Mouse (Mus musculus) testis, adult 2 months (tissue): ENCODE data around the gene Ralgps1. TPM values are rescaled to one million over a fixed set of nuclear protein-coding genes. Genes with fewer than 3 reads are reported as not detected.

Experiments
- H3K27ac ChIP-seq: fragments of 200-500 bp; 2 replicates; pipeline ENCODE4 v1.5.1; 2012; ENCODE audit warnings: low read depth, low read length; ENCODE audit not compliant: control insufficient read depth, insufficient read depth
- H3K27me3 ChIP-seq: fragments of 200-500 bp; 2 replicates; pipeline ENCODE4 v1.6.1; 2012; ENCODE audit warnings: mild to moderate bottlenecking, low read length, moderate library complexity; ENCODE audit not compliant: control insufficient read depth, insufficient read depth
- H3K36me3 ChIP-seq: fragments of 200-500 bp; 2 replicates; pipeline ENCODE4 v1.6.1; 2012; ENCODE audit warnings: mild to moderate bottlenecking, low read length; ENCODE audit not compliant: control insufficient read depth, insufficient read depth
- H3K4me1 ChIP-seq: fragments of 200-500 bp; 2 replicates; pipeline ENCODE4 v1.6.1; 2012; ENCODE audit warnings: low read length; ENCODE audit not compliant: control insufficient read depth, insufficient read depth
- H3K4me3 ChIP-seq: fragments of 200-500 bp; 2 replicates; pipeline ENCODE4 v1.5.1; 2012; ENCODE audit warnings: low read depth, mild to moderate bottlenecking, low read length, moderate library complexity, mixed read lengths; ENCODE audit not compliant: control insufficient read depth
- CTCF ChIP-seq: fragments of 200-500 bp; IDR thresholded peaks from 2 replicates; pipeline ENCODE4 v1.5.1; 2012; ENCODE audit warnings: low read depth, mild to moderate bottlenecking, inconsistent platforms, low read length, moderate library complexity; ENCODE audit not compliant: control insufficient read depth, insufficient read depth, insufficient replicate concordance
- POLR2A ChIP-seq: fragments of 200-500 bp; IDR thresholded peaks from 2 replicates; pipeline ENCODE4 v1.6.1; 2012; ENCODE audit warnings: low read depth, mild to moderate bottlenecking, inconsistent platforms, low read length, moderate library complexity; ENCODE audit not compliant: control insufficient read depth
- polyA plus RNA-seq: library from polyadenylated mRNA; depleted of rRNA; stranded (reverse); fragments of >200 nt; gene quantifications from 2 replicates; pipeline ENCODE4 v1.2.3, GENCODE M21; 2012

Gene Ralgps1
- polyA plus RNA-seq, 1 experiment = 33.0 TPM

DNA sequence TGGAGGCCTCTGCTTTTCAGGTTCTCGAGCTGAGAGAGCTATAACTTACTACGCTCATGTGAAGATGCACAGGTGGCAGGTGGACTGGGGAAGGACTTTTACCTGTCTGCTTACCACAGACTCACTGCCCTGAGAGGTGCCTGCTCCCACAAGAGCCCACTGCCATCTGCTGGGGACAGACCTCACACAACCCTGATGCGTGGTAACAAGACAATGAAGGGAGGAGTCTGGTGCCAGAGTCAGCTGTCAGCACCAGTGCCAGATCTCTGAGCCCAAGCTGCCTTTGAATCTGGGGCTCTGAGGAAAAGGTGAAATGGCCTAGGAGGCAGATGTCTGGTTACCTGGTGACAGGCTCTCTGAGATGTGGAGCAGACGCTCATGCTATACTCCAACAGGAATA lies 136.4 kb downstream of the Ralgps1 start:
- TF ChIP-seq CTCF = no peak
- no peak for TF ChIP-seq POLR2A
- Histone ChIP-seq H3K36me3 (no peaks in the 10 kb centered on the region; the same call in none of the 2 replicates), H3K27ac (no peak overlapping the region), H3K27me3 (no peaks in the 10 kb centered on the region), H3K4me3 (no peak overlapping the region), H3K4me1 (no peaks in the 10 kb centered on the region)

GRCm38 (mm10) chr2:33233856-33234255 lies 137.4 kb downstream of the Ralgps1 start:
- Histone ChIP-seq H3K27me3 (no peaks in the 10 kb centered on the region), H3K36me3 (no peaks in the 10 kb centered on the region; the same call in none of the 2 replicates), H3K27ac (no peak overlapping the region), H3K4me1 (no peaks in the 10 kb centered on the region), H3K4me3 (no peak overlapping the region)
- no peak for TF ChIP-seq POLR2A
- TF ChIP-seq CTCF = no peak

GRCm38 (mm10) chr2:33232782-33233570 lies 138.3 kb downstream of the Ralgps1 start:
- no peaks in the 10 kb centered on the region; the same call in none of the 2 replicates for H3K36me3 ChIP-seq
- TF ChIP-seq POLR2A = no peak
- TF ChIP-seq CTCF = no peak
- H3K27me3 ChIP-seq = no peaks in the 10 kb centered on the region
- H3K4me3 ChIP-seq = no peak overlapping the region
- no peak overlapping the region for H3K27ac ChIP-seq
- H3K4me1 ChIP-seq = no peaks in the 10 kb centered on the region

DNA sequence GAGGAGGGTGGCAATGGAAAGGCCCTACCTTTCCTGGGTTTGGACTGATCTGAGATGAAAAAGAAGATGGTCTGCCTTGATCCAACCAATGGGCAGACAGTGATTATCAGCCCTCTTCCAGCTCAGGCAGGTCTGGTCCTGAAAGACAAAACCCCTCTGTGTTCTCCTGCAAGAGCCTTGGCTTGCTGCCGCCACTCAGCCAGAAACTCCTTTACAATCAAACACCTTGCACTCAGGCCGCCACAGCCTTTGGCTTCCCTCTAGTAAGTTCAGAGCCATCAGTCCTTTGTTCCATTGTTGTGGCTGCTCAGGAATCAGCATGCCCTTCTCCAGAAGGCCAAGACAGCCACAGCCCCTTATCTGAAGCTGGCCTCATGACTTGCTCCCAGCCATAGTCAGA lies 139.5 kb downstream of the Ralgps1 start:
- H3K27ac ChIP-seq = no peak overlapping the region
- no peak overlapping the region for H3K4me3 ChIP-seq
- H3K27me3 ChIP-seq = no peaks in the 10 kb centered on the region
- no peaks in the 10 kb centered on the region for H3K4me1 ChIP-seq
- no peaks in the 10 kb centered on the region; the same call in 1 of the 2 replicates for H3K36me3 ChIP-seq
- no peak for TF ChIP-seq POLR2A
- no peak for TF ChIP-seq CTCF

GRCm38 (mm10) chr2:33230701-33231100 lies 140.6 kb downstream of the Ralgps1 start:
- Histone ChIP-seq H3K27me3 (no peaks in the 10 kb centered on the region), H3K27ac (no peak overlapping the region), H3K4me1 (no peaks in the 10 kb centered on the region), H3K36me3 (no peaks in the 10 kb centered on the region; the same call in 1 of the 2 replicates), H3K4me3 (no peak overlapping the region)
- no peak for TF ChIP-seq CTCF
- TF ChIP-seq POLR2A = no peak

DNA sequence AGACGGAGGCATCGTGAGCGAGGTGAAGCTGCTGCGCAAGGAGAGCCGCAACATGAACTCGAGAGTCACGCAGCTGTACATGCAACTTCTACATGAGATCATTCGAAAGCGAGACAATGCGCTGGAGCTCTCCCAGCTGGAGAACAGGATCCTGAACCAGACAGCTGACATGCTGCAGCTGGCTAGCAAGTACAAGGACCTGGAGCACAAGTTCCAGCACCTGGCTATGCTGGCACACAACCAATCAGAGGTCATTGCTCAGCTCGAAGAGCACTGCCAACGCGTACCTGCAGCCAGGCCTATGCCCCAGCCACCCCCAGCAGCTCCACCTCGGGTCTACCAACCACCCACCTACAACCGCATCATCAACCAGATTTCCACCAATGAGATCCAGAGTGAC lies 142.7 kb downstream of the Ralgps1 start:
- Histone ChIP-seq H3K4me1 (no peaks in the 10 kb centered on the region), H3K27me3 (no peaks in the 10 kb centered on the region), H3K27ac (no peak overlapping the region), H3K36me3 (no peaks in the 10 kb centered on the region), H3K4me3 (no peak overlapping the region)
- TF ChIP-seq POLR2A = no peak
- TF ChIP-seq CTCF = no peak

DNA sequence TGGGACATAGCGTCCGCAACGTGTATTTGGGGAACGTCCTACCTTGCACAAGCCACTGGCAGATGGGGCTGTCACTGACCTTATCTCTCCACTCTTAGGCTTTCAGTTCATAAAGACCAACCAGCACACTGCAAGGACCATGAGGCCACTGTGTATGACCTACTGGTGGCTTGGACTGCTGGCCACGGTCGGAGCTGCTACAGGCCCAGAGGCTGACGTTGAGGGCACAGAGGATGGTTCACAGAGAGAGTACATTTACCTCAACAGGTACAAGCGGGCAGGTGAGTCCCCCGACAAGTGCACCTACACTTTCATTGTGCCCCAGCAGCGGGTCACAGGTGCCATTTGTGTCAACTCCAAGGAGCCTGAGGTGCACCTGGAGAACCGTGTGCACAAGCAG lies 143.2 kb downstream of the Ralgps1 start:
- no peaks in the 10 kb centered on the region for H3K4me1 ChIP-seq
- no peak overlapping the region for H3K4me3 ChIP-seq
- no peak overlapping the region for H3K27ac ChIP-seq
- H3K36me3 ChIP-seq = no peaks in the 10 kb centered on the region
- TF ChIP-seq POLR2A = no peak
- TF ChIP-seq CTCF = no peak
- no peaks in the 10 kb centered on the region for H3K27me3 ChIP-seq

DNA sequence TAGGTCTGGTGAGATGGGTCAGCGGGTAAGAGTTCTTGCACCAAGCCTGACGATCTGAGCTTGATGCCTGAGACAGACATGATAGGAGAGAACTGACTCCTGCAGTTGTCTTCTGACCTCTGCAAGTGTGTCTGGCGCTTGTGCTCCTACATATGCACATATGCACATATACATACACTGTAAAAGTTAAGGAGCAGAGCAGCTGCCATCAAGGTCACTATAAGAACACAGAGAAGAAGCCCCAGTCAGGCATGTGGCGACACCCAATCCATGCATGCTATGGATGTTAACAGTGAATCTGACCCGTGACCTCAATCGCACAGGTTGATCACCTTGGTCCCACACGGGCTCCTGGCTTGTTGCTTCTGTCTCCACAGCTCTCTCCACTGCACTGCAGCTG lies 145.4 kb downstream of the Ralgps1 start:
- Histone ChIP-seq H3K27me3 (no peaks in the 10 kb centered on the region), H3K27ac (no peak overlapping the region), H3K4me3 (no peak overlapping the region), H3K36me3 (no peaks in the 10 kb centered on the region), H3K4me1 (peaks cover 9% of the 10 kb centered on the region)
- TF ChIP-seq CTCF = no peak
- no peak for TF ChIP-seq POLR2A
